Mouse (Mus musculus): Measurements from ENCODE around the gene Nsmce1. TPM values are rescaled to one million over a fixed set of nuclear protein-coding genes. Genes with fewer than 3 reads are reported as not detected.

The Nsmce1 gene
- polyA plus RNA-seq, 1 experiment: 46.0 TPM

DNA sequence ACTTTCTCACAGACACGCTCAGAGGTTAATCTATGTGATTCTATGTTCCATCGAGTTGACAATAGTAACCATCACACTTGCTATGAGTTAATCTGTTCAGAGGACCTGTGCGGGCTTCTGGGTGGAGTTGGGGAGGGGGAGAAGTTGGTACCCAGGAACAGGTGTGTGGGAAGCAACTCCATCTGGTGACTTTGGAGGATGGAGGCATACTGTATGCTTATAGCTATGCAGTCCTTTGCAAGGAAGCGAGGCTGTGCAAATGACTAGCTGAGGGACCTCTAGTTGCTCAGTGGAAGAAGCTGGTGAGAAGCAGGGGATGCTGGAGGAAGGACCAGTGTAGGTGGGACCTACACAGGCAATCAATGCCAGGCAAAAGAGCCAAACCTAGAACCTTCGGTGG lies 13.2 kb upstream of the Nsmce1 start:
- H3K4me1 ChIP-seq (ENCODE audit: control insufficient read depth, insufficient read depth, low read length): no peaks in the 10 kb centered on the region
- no peaks in the 10 kb centered on the region for H3K27me3 ChIP-seq (replicated peaks; ENCODE audit: control insufficient read depth, insufficient read depth, low read length)
- WGBS: 98% methylated on average over 5 of the region's 5 CpGs
- H3K27ac ChIP-seq (ENCODE audit: insufficient read depth, low read depth, low read length): no peak overlapping the region
- TF ChIP-seq CTCF (conservative IDR thresholded peaks at IDR 0.05; ENCODE audit: insufficient read depth, insufficient read length, low read depth, low read length) (no peak), POLR2A (IDR thresholded peaks at IDR 0.05; ENCODE audit: low read depth, low read length) (no peak)
- H3K4me3 ChIP-seq (ENCODE audit: insufficient read depth, low read depth, low read length): no peak overlapping the region
- no peak for DNase-seq
- no peaks in the 10 kb centered on the region for H3K36me3 ChIP-seq (ENCODE audit: control insufficient read depth, insufficient read depth, low read length)

DNA sequence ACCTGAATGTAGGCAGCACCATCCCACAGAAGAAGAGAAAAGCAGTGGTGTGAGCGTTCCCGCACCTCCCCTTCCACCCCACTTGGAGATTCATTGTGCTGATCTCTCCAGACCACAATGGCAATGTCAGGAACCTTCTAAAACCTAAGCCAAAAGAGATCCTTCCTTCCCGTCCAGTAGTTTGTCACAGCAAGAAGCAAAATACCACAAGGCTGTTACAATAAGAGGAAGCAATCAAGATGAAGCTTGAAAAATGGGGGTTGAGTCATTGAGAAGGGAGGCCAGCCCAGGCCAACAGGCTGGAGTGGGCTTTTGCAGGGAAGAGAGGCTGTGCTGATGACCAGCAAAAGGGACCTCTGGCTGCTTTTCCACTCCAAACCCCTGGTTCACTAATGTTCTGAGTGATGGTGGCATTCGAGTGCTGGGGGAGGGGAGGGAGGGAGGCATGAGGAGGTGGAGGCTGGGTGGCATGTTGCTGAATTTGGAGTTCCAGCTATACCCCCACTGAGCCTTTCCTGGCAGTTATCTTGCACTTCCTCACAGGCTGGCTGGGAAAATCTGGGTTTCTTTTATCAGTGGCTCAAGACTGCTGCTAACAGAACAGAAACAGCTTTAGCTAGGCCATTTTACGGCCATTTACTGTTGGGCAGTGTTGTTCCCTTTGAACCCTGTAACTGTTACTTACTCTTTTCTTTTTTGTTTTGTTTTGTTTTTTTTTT lies 12.1 kb upstream of the Nsmce1 start:
- 64% methylated on average over 5 of the region's 5 CpGs for WGBS
- Histone ChIP-seq H3K4me1 (ENCODE audit: control insufficient read depth, insufficient read depth, low read length) (no peaks in the 10 kb centered on the region), H3K36me3 (ENCODE audit: control insufficient read depth, insufficient read depth, low read length) (no peaks in the 10 kb centered on the region), H3K27me3 (replicated peaks; ENCODE audit: control insufficient read depth, insufficient read depth, low read length) (no peaks in the 10 kb centered on the region), H3K4me3 (ENCODE audit: insufficient read depth, low read depth, low read length) (no peak overlapping the region), H3K27ac (ENCODE audit: insufficient read depth, low read depth, low read length) (no peak overlapping the region)
- TF ChIP-seq CTCF (conservative IDR thresholded peaks at IDR 0.05; ENCODE audit: insufficient read depth, insufficient read length, low read depth, low read length) (no peak), POLR2A (IDR thresholded peaks at IDR 0.05; ENCODE audit: low read depth, low read length) (no peak)
- DNase-seq: peak; percentile 11

DNA sequence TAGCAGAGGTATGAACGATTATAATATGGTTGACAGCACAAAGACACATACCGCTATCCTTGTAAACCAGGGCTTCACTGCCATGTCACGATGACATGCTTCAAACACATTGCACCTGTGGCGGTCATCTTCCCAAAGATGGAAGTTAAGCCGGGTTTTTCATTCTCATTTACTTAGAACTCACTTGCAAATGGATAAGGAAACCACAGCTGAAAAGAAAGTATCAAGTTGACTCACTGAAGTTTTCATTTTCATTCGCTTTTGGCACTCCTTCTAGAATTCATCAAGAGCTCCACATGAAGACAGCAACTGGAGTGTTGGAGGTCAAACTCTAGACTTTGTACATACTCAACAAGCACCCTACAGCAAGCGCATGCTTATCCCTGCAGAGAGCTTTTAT lies 9.5 kb upstream of the Nsmce1 start:
- Histone ChIP-seq H3K27ac (ENCODE audit: insufficient read depth, low read depth, low read length) (no peak overlapping the region), H3K4me1 (ENCODE audit: control insufficient read depth, insufficient read depth, low read length) (no peaks in the 10 kb centered on the region), H3K4me3 (ENCODE audit: insufficient read depth, low read depth, low read length) (no peak overlapping the region), H3K27me3 (replicated peaks; ENCODE audit: control insufficient read depth, insufficient read depth, low read length) (no peaks in the 10 kb centered on the region), H3K36me3 (ENCODE audit: control insufficient read depth, insufficient read depth, low read length) (no peaks in the 10 kb centered on the region)
- TF ChIP-seq POLR2A (IDR thresholded peaks at IDR 0.05; ENCODE audit: low read depth, low read length): no peak
- no peak for TF ChIP-seq CTCF (conservative IDR thresholded peaks at IDR 0.05; ENCODE audit: insufficient read depth, insufficient read length, low read depth, low read length)
- WGBS: 91% methylated on average over 7 of the region's 7 CpGs
- no peak for DNase-seq

DNA sequence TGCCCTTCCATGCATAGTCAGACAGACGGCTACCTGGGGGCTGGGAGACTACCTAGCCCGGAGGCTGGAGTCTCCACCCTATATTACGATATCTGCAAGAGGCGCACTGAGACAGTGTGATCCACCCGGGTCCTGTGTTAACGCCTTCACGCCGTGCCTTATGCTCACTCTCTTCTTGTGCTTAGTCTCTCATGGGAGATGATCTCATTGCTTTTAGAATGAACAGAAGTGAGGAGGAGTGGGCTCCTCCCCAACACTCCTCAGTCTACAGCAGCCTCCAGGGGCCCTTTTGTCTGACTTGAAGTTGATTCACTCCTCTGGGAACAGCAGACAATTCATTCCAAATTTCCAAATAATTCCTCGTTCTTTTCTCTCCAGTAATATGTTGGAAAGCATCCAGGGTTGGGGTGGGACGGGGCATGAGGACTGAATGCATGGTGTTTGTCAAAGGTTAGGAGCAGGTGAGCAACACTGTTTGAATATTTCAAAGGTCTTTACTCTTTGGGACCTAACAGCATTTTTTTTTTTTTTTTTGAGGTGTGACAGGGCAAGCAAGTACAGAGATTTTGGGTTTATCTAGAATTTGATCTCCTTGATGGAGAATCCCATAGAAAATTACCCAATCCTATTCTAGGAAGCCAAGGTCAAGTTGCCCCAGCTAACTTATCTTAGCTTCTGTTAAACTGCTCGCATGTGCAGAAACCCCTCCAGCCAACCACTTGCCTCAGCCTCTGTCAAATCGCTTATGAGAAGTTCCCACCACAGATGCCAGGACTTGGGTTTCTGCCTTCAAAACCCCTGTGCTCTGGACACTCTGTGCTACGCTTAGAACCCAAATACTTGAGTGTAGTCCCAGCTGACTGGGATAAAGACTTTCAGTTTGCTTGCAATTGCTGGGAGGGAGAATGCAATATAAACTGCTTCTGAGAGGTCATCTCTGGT lies 8.8 kb upstream of the Nsmce1 start:
- H3K27ac ChIP-seq (ENCODE audit: insufficient read depth, low read depth, low read length): no peak overlapping the region
- H3K4me3 ChIP-seq (ENCODE audit: insufficient read depth, low read depth, low read length): no peak overlapping the region
- TF ChIP-seq POLR2A (IDR thresholded peaks at IDR 0.05; ENCODE audit: low read depth, low read length) (no peak), CTCF (conservative IDR thresholded peaks at IDR 0.05; ENCODE audit: insufficient read depth, insufficient read length, low read depth, low read length) (no peak)
- H3K36me3 ChIP-seq (ENCODE audit: control insufficient read depth, insufficient read depth, low read length): no peaks in the 10 kb centered on the region
- no peaks in the 10 kb centered on the region for H3K4me1 ChIP-seq (ENCODE audit: control insufficient read depth, insufficient read depth, low read length)
- no peaks in the 10 kb centered on the region for H3K27me3 ChIP-seq (replicated peaks; ENCODE audit: control insufficient read depth, insufficient read depth, low read length)
- no peak for DNase-seq
- WGBS: 79% methylated on average over 13 of the region's 13 CpGs

DNA sequence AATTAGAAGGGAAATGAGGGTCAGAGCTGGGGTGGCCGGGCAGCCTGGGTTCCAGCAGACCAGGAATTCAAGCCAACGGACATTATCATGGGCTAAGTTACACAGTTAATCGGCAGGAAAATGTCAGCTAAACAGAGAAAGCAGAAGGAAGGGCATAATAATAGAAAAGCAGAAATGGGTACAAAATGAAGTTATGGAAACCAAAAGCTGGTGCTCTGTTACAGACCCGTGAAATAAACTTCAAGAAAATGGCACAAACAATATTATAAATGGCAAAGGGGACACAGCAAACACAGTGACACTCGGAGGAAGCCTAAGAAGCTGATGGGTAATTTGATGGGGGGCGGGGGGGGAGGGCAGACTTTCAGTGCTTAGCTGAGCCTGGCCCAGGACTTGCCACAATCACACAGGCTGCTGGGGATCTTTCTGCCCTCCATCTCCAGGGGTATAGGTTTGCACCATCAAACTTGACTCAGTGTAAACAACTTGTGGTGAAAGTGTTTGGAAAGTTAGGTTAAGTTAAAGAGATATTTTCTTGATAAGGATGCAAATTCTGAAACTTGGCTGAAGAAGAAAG lies 4.6 kb upstream of the Nsmce1 start:
- no peak for DNase-seq
- WGBS: 73% methylated on average over 6 of the region's 6 CpGs
- H3K4me3 ChIP-seq (ENCODE audit: insufficient read depth, low read depth, low read length): no peak overlapping the region
- no peaks in the 10 kb centered on the region for H3K4me1 ChIP-seq (ENCODE audit: control insufficient read depth, insufficient read depth, low read length)
- no peaks in the 10 kb centered on the region for H3K27me3 ChIP-seq (replicated peaks; ENCODE audit: control insufficient read depth, insufficient read depth, low read length)
- H3K36me3 ChIP-seq (ENCODE audit: control insufficient read depth, insufficient read depth, low read length): no peaks in the 10 kb centered on the region
- no peak for TF ChIP-seq CTCF (conservative IDR thresholded peaks at IDR 0.05; ENCODE audit: insufficient read depth, insufficient read length, low read depth, low read length)
- no peak for TF ChIP-seq POLR2A (IDR thresholded peaks at IDR 0.05; ENCODE audit: low read depth, low read length)
- H3K27ac ChIP-seq (ENCODE audit: insufficient read depth, low read depth, low read length): no peak overlapping the region

DNA sequence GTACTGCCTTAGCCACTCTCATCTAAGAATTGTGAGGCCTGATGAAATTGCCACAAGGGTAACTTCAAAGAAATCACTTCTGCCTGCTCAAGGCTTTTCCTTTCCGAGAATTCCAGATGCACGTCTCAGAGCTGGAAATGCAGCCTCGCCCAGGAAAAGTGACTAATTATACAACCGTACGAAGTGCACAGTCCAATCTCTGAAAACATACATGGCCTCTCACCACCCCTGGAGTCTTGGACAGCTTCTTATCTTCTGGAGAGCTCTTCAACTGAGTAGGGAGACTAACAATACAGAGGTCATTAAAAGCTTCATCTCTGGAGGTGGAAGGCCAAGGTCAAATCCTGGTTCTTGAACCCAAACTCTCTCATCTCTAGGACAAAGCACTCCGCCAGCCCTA lies 1.2 kb upstream of the Nsmce1 start:
- no peaks in the 10 kb centered on the region for H3K4me1 ChIP-seq (ENCODE audit: control insufficient read depth, insufficient read depth, low read length)

DNA sequence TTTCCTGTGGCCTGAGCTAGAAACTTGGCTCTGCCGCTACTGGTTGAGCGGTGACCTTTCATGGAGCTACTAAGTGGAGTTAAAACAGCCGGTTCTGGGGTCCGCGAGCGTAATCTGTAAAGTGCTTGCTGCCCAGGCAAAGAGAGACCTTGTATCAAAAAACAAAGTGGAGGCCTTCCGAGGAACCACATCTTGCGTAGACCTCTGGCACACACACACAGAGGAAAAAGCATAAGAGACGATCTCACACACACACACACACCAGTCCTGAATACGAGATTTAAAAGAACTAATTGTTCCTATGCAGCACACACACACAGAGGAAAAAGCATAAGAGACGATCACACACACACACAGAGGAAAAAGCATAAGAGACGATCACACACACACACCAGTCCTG lies 364 bp upstream of the Nsmce1 start:
- Histone ChIP-seq H3K36me3 (ENCODE audit: control insufficient read depth, insufficient read depth, low read length) (no peaks in the 10 kb centered on the region), H3K27me3 (replicated peaks; ENCODE audit: control insufficient read depth, insufficient read depth, low read length) (no peaks in the 10 kb centered on the region), H3K4me3 (ENCODE audit: insufficient read depth, low read depth, low read length) (peak overlapping the region; percentile 94), H3K27ac (ENCODE audit: insufficient read depth, low read depth, low read length) (peak overlapping the region; percentile 77), H3K4me1 (ENCODE audit: control insufficient read depth, insufficient read depth, low read length) (no peaks in the 10 kb centered on the region)
- no peak for DNase-seq
- WGBS: 19% methylated on average over 12 of the region's 12 CpGs
- no peak for TF ChIP-seq CTCF (conservative IDR thresholded peaks at IDR 0.05; ENCODE audit: insufficient read depth, insufficient read length, low read depth, low read length)
- no peak for TF ChIP-seq POLR2A (IDR thresholded peaks at IDR 0.05; ENCODE audit: low read depth, low read length)

More for the DNA sequence above, 1.2 kb upstream of the Nsmce1 start:
- WGBS: 83% methylated on average over 6 of the region's 6 CpGs
- TF ChIP-seq POLR2A (IDR thresholded peaks at IDR 0.05; ENCODE audit: low read depth, low read length) (no peak), CTCF (conservative IDR thresholded peaks at IDR 0.05; ENCODE audit: insufficient read depth, insufficient read length, low read depth, low read length) (no peak)
- H3K4me3 ChIP-seq (ENCODE audit: insufficient read depth, low read depth, low read length): no peak overlapping the region
- no peaks in the 10 kb centered on the region for H3K27me3 ChIP-seq (replicated peaks; ENCODE audit: control insufficient read depth, insufficient read depth, low read length)
- no peaks in the 10 kb centered on the region for H3K36me3 ChIP-seq (ENCODE audit: control insufficient read depth, insufficient read depth, low read length)
- no peak overlapping the region for H3K27ac ChIP-seq (ENCODE audit: insufficient read depth, low read depth, low read length)
- DNase-seq: no peak

Data from kidney, adult 2 months (tissue).